Mouse (Mus musculus): ENCODE results near the gene Ticam1.

The Ticam1 gene

GRCm38 (mm10) chr17:56290388-56291170, 14.0 kb upstream of the Ticam1 start:
- DNase-seq: peak; percentile 88 to 92

GRCm38 (mm10) chr17:56289371-56290331, 13.1 kb upstream of the Ticam1 start:
- DNase-seq: peak in 1 of 2 experiments; percentile 47

GRCm38 (mm10) chr17:56288866-56289265, 12.3 kb upstream of the Ticam1 start:
- DNase-seq: no peak

- DNase-seq: no peak
Observed at GRCm38 (mm10) chr17:56287830-56288229, 11.2 kb upstream of the Ticam1 start.

- DNase-seq: no peak
Observed at GRCm38 (mm10) chr17:56285995-56286394, 9.4 kb upstream of the Ticam1 start.

- no peak for DNase-seq
Observed at GRCm38 (mm10) chr17:56283316-56283715, 6.7 kb upstream of the Ticam1 start.

GRCm38 (mm10) chr17:56282802-56283201, 6.2 kb upstream of the Ticam1 start:
- no peak for DNase-seq

- DNase-seq: no peak
Observed at GRCm38 (mm10) chr17:56281193-56281592, 4.6 kb upstream of the Ticam1 start.

GRCm38 (mm10) chr17:56279481-56280155, 3.0 kb upstream of the Ticam1 start:
- no peak for DNase-seq

GRCm38 (mm10) chr17:56278340-56278739, 1.8 kb upstream of the Ticam1 start:
- DNase-seq: no peak

GRCm38 (mm10) chr17:56277567-56277893, 944 bp upstream of the Ticam1 start:
- no peak for DNase-seq

GRCm38 (mm10) chr17:56275842-56276480, 625 bp downstream of the Ticam1 start:
- no peak for DNase-seq

GRCm38 (mm10) chr17:56273986-56274385, 2.6 kb downstream of the Ticam1 start:
- no peak for DNase-seq

GRCm38 (mm10) chr17:56273482-56273881, 3.1 kb downstream of the Ticam1 start:
- no peak for DNase-seq

- no peak for DNase-seq
Observed at GRCm38 (mm10) chr17:56272644-56273043, 3.9 kb downstream of the Ticam1 start.

GRCm38 (mm10) chr17:56271609-56272253, 4.9 kb downstream of the Ticam1 start:
- no peak for DNase-seq

- no peak for DNase-seq
Observed at GRCm38 (mm10) chr17:56269741-56270140, 6.8 kb downstream of the Ticam1 start.

- peak in 1 of 2 experiments; percentile 68 for DNase-seq
Observed at GRCm38 (mm10) chr17:56269153-56269630, 7.4 kb downstream of the Ticam1 start.

GRCm38 (mm10) chr17:56266271-56266670, 10.3 kb downstream of the Ticam1 start:
- DNase-seq: no peak

- DNase-seq: no peak
Observed at GRCm38 (mm10) chr17:56265869-56266268, 10.7 kb downstream of the Ticam1 start.

GRCm38 (mm10) chr17:56265011-56265410, 11.6 kb downstream of the Ticam1 start:
- DNase-seq: no peak

GRCm38 (mm10) chr17:56264020-56264419, 12.6 kb downstream of the Ticam1 start:
- peak; percentile 51 to 66 for DNase-seq
